Mouse (Mus musculus): Measurements from ENCODE around the gene Ap1b1.
"Not testable (repeated sequence)": the region's sequence is repeated elsewhere in the genome, so short reads cannot be mapped to it uniquely, and the experiment has no call there.

DNA sequence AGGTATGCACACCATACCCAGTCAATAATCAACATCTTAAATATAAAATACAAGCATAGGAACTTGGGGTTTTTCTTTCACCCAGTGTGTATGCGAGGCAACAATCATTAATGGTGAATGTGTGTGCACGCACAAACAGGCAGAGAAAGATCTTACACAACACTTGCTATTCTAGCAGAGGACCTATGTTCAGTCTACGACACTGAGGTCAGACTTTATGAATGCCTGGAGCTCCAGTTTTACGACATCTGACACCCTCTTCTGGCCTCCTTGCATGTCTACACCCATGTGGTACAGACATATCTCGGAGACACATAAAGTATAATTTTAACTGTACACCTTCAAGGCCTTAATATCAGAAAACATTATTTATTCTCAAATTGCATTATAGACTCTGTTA is 90.2 kb downstream of the Ap1b1 start:
- TF ChIP-seq CTCF (conservative IDR thresholded peaks at IDR 0.05; ENCODE audit: low read length); POU5F1 (IDR thresholded peaks at IDR 0.05; ENCODE audit: borderline replicate concordance, low read length): not testable (repeated sequence)
